Mouse (Mus musculus) layer of hippocampus, postnatal 25 days (tissue): ENCODE results near the gene Ndufv1. TPM values are rescaled to one million over a fixed set of nuclear protein-coding genes. Genes with fewer than 3 reads are reported as not detected.
A peak's percentile ranks its signal among the peaks of the same experiment; 100 is the strongest.

ENCODE experiments used
- DNase-seq, 2 experiments: peaks; one replicate each; pipeline ENCODE4 v3.0.0; 2022; ENCODE audit warnings: mixed read lengths in 2 of 2, low spot score in 1 of 2; ENCODE audit errors: extremely low spot score in 1 of 2
- total RNA-seq, 2 experiments: library from RNA; stranded (reverse); gene quantifications; 2 replicates each; pipeline ENCODE4 v1.2.3; 2021

Ndufv1 gene
- total RNA-seq, 2 experiments from 2014 or later, result 222 to 263 TPM

DNA sequence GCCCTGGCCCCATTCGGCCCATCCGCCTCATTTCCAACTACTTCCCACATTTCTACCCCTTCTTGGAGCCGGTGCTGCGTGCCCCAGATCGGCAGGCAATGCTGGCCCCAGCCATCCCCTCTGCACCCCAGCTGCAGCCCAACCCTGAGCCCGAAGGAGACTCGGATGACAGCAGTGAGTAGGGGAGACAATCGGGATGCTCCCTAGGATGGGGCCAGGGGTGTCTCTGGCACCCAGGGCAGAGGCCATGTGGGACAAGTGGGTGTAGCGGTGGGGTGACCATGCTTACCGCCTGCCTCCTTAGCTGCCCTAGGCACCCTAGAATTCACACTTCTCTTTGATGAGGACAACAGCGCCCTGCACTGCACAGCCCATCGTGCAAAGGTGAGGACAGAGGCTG is 9.0 kb downstream of the Ndufv1 start:
- no peak for DNase-seq

DNA sequence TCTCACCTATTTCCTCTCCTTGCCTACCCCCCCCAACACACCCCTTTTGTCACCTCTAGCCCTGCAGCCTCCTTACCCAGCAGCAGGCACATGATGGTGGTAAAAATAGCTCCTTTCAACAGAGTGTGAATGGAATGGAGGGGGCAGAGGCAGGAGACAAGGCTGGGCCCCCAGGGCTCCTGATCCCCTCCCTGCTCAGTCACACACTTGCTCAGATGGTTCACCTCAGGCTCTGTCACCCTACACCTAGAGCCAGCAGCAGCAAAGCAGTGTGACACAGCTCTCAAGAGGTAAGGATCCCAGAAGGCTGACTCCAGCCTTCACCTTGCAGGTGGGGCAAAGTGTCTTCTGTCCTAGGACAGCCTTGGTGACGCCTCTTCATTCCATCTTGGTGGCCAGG is 9.5 kb downstream of the Ndufv1 start, which contains the start of gene Doc2g:
Gene Doc2g, plus strand, starts transcription at position 202 of the 400 bp plus-strand sequence.
- no peak for DNase-seq

DNA sequence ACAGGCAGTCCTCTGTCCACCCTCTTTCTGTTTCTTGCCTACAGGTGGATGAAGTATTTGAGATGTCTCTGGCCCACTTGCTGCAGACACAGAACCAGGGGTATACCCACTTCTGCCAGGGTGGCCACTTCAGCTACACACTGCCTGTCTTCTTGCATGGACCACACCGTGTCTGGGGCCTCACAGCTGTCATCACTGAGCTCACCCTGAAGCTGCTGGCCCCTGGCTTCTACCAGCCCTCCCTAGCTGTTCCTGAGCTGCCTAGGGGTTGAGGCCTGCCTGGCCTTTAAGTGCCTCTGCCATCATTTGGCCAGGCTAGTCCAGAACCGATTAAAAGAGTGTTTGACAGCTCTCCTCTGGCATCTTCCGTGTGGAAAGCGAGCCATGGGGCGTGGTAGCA is 10.9 kb downstream of the Ndufv1 start:
- DNase-seq, result no peak

DNA sequence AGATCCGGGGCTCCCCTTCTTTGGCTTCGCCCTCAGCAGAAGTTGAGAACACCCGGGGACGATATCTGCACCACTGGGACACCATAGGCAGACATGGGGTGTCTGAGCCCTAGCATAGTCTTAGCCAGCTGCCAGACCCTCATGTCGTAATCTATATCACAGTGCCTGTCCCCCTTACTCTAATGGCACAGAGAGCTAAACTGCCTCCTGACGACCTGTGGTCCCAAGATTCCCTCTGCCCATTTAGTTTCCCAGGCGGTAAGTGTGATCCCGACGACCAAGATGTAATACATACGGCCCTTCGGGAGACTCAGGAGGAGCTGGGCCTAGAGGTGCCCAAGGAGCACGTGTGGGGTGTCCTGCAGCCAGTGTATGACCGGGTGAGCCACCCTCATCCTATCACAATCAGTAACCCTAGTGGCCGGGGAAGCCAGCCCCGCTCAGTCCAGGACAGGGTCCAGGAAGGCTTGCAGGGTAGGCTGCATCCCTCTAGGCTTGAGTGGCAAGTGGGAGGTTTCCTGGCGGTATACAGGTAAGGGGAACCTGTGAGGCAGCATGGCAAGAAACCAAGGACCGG is 11.6 kb downstream of the Ndufv1 start:
- DNase-seq, result no peak

DNA sequence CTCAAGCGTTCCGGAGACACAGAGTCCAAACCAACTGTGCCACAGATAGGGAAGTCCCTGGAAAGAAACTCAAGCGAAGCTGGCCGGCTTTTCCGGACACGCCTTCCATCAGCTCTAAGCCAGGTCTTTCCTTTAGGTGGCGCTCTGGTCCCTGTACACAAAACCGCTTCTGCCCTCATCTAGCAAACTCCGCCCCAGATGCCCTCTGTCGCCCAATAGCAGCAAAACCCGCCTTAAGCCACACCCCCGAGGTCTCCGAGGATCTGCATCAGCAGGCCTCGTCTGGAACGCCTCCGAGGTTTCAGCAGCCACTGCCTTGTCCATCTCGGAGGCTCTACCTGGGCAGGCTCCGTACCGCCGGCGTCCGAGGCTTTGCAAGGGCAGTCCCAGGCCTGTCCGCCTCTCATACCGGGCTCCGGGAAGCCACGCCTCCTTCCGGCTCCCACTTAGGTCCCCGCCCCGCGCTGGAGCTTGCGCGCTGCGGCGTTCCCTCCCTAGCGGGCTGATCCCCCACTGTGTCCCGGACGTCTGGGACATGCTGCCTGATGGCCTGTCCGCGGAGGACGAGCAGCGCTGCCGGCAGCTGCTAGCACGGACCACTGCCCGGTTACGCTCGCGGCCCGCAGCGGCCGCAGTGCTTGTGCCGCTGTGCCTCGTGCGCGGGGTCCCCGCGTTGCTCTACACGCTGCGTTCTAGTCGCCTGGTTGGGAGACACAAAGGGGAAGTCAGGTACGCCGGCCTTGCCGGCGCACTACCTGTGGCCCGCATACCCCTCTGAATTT is 12.3 kb downstream of the Ndufv1 start, which contains the start of the genes Nudt8 and Gm49405:
Gene Nudt8, plus strand, starts transcription at position 462 of the 782 bp plus-strand sequence.
Gene Gm49405, plus strand, starts transcription at position 508 of the 782 bp plus-strand sequence.
- DNase-seq, result peak; percentile 83 to 96

DNA sequence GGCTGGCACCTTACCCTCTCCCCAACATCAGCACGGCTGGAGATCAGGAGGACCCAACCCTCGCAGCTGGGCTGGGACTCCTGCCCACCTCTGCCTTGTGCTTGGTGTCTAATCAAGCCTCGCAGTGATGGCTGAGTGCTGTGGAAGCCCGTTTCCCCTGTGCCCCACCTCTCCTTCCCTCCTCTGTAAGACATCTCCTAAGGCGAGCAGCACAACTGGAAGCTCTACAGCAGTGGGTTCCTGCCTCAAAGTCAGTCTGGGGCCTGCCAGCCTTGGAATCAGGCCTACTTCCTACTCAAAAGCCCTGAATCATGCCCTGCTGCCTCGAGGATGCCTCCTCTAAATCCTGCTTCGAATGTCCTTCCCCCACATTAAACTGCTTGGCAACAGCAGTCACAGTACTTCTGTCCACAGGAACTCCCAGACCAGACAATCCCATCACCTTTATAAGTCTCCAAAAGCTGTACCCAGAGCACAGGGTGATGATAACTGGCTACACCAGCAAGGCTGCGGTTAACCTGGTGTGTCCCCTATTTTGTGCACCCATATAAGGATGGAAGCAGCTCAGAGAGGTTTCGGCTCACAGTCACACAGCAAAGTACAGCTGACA is 13.4 kb downstream of the Ndufv1 start:
- DNase-seq, result no peak

DNA sequence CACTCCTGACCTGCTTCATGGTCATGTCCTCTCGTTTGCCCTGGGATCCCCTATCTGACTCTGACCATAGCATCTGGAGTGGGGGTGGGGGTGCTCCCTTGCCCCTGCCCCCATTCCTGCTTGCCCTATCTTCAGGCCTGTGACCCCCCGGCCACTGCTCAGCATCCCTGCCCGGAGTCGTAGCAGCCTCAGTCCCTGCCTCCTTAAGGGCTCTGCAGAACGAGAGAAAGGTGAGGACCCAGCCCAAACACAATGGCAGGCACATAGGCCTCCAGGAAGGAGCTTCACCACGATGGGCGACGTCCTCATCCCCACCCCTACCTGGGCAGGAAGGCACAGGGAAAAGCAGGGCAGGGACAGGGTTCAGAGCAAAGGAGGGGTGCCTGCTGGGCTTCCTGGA is 14.3 kb downstream of the Ndufv1 start:
- DNase-seq, result no peak

DNA sequence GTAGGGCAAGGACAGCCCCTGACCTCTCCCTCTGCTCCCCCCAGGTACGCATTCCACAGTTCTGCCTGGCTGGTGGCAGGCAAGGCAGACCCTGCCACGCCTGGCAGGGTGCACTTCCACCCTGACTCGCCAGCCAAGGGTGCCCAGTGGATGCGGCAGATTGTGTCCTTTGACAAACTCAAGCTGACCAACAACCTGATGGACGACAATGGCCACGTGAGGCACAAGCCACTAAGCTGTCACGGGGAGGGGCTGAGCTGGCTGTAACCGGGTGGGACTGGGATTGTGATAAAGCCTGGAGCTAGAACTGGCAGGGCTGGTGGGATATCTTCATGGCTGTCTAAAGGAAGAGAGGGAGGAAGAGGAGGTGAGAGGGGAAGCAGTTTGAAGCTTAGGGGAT is 15.4 kb downstream of the Ndufv1 start:
- DNase-seq, result no peak

DNA sequence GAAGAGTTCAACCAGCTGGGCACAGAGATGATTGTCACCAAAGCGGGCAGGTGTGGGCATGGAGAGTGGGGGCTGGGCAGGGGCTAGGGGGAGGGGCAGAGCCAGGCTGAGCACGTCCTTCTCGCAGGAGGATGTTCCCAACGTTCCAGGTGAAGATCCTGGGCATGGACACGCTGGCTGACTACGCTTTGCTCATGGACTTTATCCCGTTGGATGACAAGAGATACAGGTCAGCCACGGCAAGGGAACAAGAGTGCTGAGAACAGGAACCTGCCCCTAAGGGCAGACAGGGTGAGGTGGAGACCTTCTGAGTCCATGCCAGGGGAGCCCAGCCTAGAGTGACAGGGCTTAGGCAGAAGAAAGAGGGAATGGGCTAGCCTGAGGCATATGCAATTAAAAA is 15.9 kb downstream of the Ndufv1 start:
- DNase-seq, result no peak

DNA sequence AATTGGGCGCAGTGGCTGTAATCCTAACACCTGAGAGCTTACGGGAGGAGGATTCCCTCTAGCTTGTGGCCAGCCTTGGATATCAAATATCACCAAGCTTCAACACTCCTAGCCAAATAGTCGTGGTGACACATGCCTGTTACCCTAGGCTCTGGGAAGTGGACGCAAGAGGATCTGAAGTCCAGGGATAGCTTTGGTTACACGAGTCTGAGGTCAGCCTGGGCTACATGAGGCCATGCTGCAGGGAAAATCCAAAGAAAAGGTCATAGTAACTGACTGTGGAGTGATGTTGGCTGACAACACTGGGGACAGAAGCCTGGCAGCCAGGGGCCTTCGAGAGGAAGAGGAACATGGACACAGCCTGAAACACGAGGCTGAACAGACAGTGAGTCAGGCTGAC is 16.5 kb downstream of the Ndufv1 start:
- DNase-seq, result no peak

DNA sequence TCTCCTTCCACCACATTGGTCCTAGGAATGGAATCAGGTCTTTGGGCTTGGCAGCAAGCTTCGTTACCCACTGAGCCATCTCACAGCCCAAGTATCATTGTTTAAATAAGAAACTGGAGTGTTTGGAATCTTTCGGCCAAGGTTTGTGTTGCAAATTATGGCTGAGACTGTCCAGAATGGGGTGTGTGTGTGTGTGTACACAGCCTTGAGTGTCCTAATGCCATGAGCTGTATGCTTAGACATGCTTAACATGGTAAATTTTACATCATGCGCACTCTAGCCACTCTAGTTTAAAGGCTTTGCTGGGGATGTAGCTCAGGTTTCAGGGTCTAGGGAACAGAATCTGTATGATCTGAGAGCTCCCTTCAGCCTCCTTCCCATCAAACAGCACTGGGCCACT is 17.1 kb downstream of the Ndufv1 start:
- no peak for DNase-seq

DNA sequence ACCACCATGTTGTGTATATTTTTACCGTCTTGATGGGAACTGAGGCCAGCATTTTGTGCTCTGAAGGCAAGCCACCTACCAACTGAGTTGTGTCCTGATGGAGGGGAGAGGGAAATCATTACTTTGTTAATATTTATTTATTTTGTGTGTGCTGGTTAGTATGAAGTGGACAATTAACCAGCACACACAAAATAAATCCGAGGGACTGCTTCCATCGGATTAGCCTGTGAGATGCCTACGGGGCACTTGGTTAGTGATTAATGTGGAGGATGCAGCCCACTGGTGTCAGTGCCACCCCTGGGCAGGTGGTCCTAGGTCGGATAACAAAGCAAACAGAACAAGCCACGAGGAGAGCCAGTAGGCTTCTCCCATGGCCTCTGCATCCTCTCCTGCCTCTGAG is 17.7 kb downstream of the Ndufv1 start:
- DNase-seq, result no peak

DNA sequence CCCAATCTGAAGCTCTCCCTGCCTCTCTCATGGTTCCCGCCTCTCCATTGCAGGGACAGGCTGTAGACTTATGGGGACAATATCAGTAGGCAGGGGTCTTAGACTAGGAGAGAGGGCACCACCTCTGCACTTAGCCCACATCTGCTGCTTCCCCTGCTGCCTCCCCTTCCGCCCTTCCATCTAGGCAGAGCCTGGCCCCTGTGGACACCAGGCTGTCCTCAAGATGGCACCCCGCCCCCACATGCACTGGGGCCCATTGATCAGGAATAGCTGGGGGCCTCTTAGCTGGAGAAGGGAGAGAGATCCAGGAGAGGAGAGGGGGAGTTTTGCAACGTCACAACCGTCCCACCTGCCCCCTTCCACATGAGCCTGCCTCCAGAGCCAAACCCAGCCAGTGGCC is 20.2 kb downstream of the Ndufv1 start, which contains the start of gene Tbx10:
Gene Tbx10, plus strand, starts transcription at position 337 of the 400 bp plus-strand sequence.
- DNase-seq, result no peak

DNA sequence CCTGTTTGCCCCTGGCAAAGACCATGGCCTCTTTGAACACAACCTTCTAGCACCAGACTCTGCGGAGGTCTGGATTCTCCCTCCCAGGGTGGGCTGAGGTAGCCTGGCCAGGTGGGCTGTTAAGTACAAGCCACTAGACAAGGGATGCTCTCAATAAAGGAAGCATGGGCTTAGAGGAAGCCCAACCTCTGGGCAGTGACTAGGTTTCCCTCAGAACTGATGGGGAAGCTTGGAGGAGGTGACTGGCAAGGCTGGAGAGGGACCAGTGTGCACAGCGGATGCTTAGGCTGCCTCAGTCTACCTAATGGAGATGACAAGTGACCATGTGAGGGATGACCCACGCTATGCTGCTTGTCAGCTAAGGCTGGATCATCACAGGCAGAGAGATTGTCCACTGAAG is 20.6 kb downstream of the Ndufv1 start:
- DNase-seq, result no peak

DNA sequence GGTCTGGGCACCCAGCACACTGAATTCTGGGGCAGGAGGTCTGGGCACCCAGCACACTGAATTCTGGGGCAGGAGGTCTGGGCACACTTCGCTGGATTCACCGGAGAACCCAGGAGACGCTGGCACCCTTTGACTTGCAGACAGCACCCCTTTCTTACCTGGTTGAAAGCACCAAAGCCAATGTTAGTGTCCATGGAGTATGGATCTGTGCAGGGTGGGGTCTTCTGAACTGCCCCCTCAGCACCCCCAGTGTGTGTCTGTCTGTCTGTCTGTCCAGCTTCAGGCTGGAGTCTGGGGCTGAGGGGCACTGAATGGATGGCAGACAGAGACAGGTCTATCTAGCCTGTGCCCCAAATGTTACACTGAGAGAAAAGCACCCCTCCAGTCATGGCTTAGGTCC is 21.0 kb downstream of the Ndufv1 start:
- DNase-seq, result no peak

DNA sequence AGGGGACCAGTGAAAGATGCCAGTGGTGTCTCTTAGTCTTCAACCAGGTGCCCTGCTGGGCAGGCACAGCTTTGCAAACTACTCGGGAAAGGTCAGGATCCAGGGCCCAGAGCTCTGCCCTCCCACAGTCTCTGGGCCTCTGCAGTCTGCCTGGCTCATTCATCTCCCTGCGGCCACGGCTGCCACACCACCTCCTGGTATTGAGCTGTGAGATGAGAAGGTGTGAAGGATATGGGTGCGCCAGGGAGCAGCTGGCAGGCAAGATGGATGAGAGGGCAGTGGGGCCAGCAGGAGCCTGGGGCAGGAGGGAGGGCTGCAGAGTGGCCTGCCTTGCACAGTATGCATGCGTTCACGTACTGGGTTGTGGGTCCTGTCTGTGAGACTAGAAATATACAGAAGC is 21.8 kb downstream of the Ndufv1 start:
- no peak for DNase-seq

DNA sequence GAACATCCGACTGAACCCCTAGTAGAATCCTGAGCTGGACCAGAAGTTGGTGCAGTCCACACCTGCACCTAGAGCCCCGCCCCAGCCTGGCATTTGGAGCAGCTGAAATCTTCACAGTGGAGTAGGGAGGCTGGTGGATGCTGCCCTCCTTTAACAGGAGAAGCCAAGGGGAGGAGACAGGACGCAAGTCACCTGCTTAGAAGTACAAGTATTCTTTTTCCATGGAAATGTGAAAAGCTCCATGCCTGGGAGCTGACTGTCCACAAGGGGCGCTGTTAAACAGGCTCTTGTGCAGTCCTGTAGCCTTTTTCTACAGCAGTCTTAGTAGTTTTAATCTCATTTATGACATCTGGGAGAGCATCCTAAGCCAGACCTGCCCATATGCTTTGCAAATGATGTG is 23.9 kb downstream of the Ndufv1 start:
- DNase-seq, result no peak

DNA sequence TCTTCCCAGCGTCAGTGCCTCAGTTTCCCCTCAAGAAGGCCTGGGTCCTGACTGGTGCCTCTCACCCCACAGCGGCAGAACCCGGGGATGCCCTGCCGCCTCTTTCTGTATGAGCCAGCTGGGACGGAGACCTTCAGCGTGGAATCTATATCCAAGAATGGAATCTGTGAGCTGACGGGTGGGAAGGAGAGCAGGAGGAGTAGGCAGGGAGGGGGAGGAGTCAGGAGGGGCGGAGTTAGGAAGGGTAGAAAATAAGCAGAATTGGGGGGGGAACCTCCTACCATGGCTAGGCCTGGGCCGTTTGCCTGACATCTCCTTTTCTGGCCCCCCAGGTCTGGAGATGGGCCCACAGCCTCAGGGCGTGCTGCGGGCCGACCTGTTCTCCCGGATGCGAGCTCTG is 24.5 kb downstream of the Ndufv1 start:
- DNase-seq, result no peak

DNA sequence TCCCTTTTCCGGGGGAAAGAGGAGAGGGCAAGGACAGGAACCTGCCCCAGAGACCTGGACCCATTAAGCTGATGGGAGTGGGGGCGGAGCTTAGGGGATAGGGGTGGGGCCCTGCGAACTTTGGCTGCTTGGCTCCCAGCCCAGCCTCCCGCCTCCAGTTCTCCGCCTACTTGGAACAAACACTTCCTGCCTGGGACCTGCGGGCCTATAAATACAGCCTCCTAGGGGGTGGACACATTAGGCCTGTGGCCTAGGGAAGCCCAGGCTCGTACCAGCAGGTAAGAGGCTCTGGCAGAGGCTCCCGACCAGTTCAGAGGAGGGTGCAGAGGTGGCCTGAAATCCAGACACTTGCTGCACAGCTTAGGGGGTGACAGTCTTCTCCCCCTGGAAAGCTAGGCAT is 26.3 kb downstream of the Ndufv1 start, which contains the start of gene Acy3:
Gene Acy3, plus strand, starts transcription at position 237 of the 400 bp plus-strand sequence.
- peak in 1 of 2 experiments; percentile 29 for DNase-seq

DNA sequence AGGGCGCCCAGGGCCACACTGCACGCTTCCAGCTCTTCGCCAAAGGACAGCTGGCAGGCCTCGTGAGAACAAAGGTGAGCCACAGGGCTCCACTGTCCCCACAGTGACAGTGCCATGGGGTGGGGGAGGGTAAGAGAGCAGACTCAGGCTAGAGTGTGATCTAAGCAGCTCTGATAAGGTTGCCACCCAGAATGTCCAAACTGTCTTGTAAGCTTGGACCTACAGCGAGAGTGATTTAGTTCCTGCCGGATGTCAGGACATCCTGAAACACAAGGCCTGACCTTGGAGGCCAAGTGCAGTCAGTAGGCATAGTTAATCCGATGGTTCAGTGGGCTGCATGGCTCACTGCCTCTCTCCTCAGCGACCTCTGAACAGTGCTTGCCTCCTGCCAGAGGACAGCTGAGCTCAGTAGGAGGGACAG is 27.3 kb downstream of the Ndufv1 start:
- DNase-seq, result no peak

DNA sequence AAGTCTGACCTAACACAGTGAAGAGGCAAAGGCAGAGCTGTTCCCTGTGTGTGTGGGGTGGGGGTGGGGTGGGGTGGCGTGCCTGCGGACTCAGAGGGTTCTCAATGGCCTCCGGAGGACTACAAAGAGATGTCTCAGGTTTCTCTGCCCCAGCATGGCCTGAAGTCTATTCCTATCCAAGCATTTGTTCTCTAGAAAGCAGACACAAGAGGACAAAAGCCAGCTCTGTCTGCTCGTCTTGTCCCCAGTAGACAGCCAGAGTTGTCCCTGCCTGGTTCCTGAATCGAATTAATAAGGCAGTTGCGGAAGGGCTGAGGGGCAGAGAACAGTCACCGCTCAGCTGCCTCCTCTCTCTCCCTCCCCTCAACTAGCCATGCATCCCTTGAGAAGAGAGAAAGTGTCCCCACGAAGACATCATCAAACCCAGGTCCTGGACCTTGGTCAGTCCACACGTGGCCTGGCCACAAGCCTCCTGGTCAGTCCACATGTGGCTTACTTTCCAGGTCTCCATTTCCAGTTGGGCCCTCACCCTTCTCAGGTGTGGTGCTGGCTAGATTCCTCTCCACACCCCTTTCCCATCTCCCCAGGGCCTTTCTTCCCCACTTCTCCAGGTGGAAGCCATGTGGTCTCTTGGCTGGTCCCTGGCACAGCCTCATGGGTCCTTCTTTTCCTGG is 28.9 kb downstream of the Ndufv1 start:
- no peak for DNase-seq
